Mouse (Mus musculus) gastrocnemius, postnatal 4 days (tissue): ENCODE data around the gene Olfr1434. TPM values are rescaled to one million over a fixed set of nuclear protein-coding genes. Genes with fewer than 3 reads are reported as not detected.
"Not testable (repeated sequence)": the region's sequence is repeated elsewhere in the genome, so short reads cannot be mapped to it uniquely, and the experiment has no call there.

Experiments
- DNase-seq, 2 experiments: peaks; one replicate each; pipeline ENCODE4 v3.0.0; 2021 to 2022; ENCODE audit warnings: low spot score in 2 of 2, mixed read lengths in 2 of 2
- long read RNA-seq, 2 experiments: library from polyadenylated mRNA; stranded (forward); transcript quantifications; one replicate each; pipeline ENCODE4 v2.0.0; 2021
- total RNA-seq, 2 experiments: library from RNA; stranded (reverse); gene quantifications; 2 replicates each; pipeline ENCODE4 v1.2.3; 2021

The Olfr1434 gene
- not detected for total RNA-seq
- long read RNA-seq, experiment 1 = 0 reads
- long read RNA-seq, experiment 2 = 0 reads

DNA sequence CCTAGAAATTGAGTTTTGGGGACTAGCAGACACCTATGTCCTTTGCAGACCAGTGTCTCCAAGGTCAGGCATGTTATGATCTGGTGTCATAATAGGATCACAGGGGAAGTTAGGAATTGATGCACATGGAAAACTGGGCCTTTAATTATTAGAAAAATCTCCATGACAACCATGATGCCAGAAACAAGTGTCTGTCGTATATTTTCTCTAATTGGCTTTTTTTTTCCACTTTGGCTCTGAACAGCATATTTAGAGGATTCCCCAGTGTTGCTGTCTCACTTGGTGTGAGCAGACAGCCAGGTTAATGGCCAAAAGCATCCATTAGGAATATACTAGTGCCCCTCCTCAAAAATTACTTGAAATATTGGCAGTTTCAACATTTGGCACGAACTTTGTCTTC lies at the start of gene Olfr1434:
Gene Olfr1434, plus strand, starts transcription at position 301 of the 400 bp plus-strand sequence.
- no peak for DNase-seq

DNA sequence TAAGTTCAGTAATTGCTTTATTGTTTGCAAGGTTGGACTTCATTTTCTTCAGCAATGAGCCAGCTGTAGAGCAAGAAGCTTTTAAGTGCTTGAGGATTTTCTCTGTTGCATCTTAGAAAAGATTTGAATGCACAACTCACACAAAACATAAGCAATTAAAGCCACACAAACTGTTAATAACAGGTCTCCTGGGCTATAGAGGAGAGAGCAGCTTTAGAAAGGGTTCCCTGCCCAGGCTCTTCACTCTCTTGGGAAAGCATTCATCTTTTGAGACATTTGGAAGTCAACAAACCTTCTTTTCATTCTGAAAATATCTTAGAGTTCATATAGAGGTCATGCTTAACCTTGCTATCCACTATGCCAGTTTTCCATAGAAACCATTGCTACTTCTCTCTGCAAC lies 47.2 kb upstream of the Olfr1434 start, which contains the start of gene Olfr1432:
Gene Olfr1432, minus strand, starts transcription at position 101 of the 400 bp plus-strand sequence.
- DNase-seq = not testable (repeated sequence)

DNA sequence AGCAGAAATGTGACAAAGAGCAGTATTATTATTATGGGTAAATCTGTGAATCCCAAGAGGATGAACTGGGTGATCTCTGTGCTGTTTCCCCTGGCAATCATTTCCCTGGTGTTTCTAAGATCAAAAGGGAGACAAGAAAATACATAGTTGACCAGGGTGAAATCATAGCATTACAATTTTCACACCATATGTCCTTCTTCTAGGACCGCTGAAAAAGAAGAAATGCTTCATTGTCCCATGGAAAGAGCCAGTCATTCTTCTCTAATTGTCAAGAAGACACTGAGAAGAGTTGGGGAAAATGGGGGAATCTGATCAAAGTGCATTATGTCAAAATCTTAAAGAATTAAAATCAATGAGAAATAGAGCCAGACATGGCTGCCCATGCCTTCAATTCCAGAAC lies 38.1 kb upstream of the Olfr1434 start, which contains the start of gene Olfr262:
Gene Olfr262, minus strand, starts transcription at position 101 of the 400 bp plus-strand sequence.
- no peak for DNase-seq

DNA sequence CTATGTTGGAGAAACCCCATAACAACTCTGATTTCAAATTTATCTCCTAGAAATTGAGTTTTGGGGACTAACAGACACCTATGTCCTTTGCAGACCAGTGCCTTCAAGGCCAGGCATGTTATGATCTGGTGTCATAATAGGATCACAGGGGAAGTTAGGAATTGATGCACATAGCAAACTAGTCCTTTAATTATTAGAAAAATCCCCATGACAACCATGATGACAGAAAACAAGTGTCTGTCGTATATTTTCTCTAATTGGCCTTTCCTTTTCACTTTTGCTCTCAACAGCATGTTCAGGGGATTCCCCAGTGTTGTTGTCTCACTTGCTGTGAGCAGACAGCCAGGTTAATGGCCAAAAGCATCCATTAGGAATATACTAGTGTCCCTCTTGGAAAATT lies 18.9 kb upstream of the Olfr1434 start, which contains the start of gene Olfr235:
Gene Olfr235, plus strand, starts transcription at position 301 of the 400 bp plus-strand sequence.
- DNase-seq = no peak

DNA sequence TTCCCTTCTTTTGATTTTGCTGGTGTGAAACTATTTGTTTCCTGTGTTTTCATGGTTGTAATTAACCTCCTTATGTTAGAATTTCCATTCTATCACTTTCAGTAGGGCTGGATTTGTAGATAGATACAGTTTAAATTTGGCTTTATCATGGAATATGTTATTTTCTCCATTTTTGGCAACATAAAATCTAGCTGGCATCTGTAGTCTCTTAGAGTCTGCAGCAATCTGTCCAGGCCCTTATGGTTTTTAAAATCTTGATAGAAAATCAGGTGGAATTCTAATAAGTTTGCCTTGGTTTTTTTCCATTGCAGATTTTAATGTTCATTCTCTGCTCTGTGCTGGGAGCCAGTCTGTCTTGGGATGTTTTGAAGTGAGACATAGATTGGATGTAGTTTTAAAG lies 13.3 kb downstream of the Olfr1434 start:
- DNase-seq = no peak

DNA sequence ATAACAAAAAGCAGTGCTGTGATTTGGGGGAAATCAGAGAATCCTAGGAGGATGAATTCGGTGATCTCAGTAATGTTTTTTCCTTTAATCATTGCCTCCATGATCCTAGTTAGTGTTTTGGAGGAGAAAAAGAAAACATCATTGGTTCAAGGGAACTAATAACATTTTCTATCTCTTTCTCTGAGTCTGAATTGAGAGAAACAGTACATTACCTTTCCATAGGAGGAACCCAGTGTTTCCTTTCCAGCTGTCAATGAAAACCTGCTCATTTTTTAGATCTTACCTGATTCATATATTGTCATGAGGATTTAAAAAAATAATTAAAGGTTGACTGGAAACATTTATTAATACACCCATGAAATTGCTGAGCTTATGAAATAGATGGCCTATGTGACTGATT lies 19.4 kb downstream of the Olfr1434 start, which contains the start of gene Olfr1436:
Gene Olfr1436, minus strand, starts transcription at position 101 of the 400 bp plus-strand sequence.
- not testable (repeated sequence) for DNase-seq

DNA sequence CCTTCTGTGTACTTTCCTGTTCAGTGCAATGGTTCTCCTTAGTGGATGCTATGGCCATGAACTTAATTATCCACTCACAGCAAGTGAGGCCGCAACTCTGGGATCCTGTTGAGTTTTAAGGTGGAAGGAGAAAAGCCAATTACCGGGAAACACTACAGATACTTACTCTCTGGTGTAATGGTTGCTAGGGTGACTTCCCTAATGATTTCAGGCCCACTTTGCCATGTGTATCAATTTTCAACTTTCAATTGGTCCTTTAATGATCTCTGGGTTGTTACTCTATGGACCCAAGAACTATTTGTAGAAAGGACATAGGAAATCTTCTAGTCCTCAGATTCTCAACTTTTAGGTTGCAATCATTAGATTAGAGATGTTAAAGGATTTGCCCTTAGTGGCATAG lies 45.3 kb downstream of the Olfr1434 start, which contains the start of gene Olfr1437:
Gene Olfr1437, minus strand, starts transcription at position 101 of the 400 bp plus-strand sequence.
- DNase-seq = no peak

Other genes with a start within 250 kb of the Olfr1434 start
- not detected for gene Olfr1423, start 238.5 kb upstream of the Olfr1434 start, total RNA-seq
- gene Olfr1424, start 217.2 kb upstream of the Olfr1434 start, total RNA-seq = not detected
- not detected for gene Olfr1425, start 202.1 kb upstream of the Olfr1434 start, total RNA-seq
- not detected for gene Olfr1426, start 187.8 kb upstream of the Olfr1434 start, total RNA-seq
- not detected for gene Olfr1427, start 176.5 kb upstream of the Olfr1434 start, total RNA-seq
- not detected for gene Olfr1428, start 164.0 kb upstream of the Olfr1434 start, total RNA-seq
- gene Olfr76, start 156.7 kb upstream of the Olfr1434 start, total RNA-seq = not detected
- gene Olfr1555-ps1, start 109.7 kb upstream of the Olfr1434 start, total RNA-seq = not detected
- gene Olfr1431, start 79.2 kb upstream of the Olfr1434 start, total RNA-seq = not detected
- not detected for gene Olfr1432, start 47.3 kb upstream of the Olfr1434 start, total RNA-seq
- gene Olfr262, start 38.2 kb upstream of the Olfr1434 start, total RNA-seq = not detected
- not detected for gene Olfr235, start 18.8 kb upstream of the Olfr1434 start, total RNA-seq
- gene Olfr1436, start 19.3 kb downstream of the Olfr1434 start, total RNA-seq = not detected
- gene Olfr1437, start 45.2 kb downstream of the Olfr1434 start, total RNA-seq = not detected
- not detected for gene Olfr1438-ps1, start 56.1 kb downstream of the Olfr1434 start, total RNA-seq
- not detected for gene Olfr1440, start 107.4 kb downstream of the Olfr1434 start, total RNA-seq
- not detected for gene Olfr1441, start 137.6 kb downstream of the Olfr1434 start, total RNA-seq
- gene Pfpl, start 148.1 kb downstream of the Olfr1434 start, total RNA-seq = not detected
- gene Mpeg1, start 180.9 kb downstream of the Olfr1434 start, total RNA-seq = 1 to 10 TPM; 3.7 to 3.9 TPM
- gene Dtx4, start 221.6 kb downstream of the Olfr1434 start, total RNA-seq = 10 to 100 TPM; 33.2 to 37.5 TPM